Mouse (Mus musculus) cerebellum, postnatal 36 days (tissue): Measurements from ENCODE around the gene Uxt.

Experiments
- DNase-seq, 2 experiments: peaks; one replicate each; pipeline ENCODE4 v3.0.0; 2021 to 2022; ENCODE audit warnings: mixed read lengths in 2 of 2

Uxt gene

GRCm38 (mm10) chrX:20961477-20962378 is at the start of gene Uxt:
Gene Uxt (minus strand): TSS chrX:20962017.
- peak; percentile 87 to 89 for DNase-seq

GRCm38 (mm10) chrX:20980901-20981300 is 19.1 kb upstream of the Uxt start:
- DNase-seq = no peak

DNA sequence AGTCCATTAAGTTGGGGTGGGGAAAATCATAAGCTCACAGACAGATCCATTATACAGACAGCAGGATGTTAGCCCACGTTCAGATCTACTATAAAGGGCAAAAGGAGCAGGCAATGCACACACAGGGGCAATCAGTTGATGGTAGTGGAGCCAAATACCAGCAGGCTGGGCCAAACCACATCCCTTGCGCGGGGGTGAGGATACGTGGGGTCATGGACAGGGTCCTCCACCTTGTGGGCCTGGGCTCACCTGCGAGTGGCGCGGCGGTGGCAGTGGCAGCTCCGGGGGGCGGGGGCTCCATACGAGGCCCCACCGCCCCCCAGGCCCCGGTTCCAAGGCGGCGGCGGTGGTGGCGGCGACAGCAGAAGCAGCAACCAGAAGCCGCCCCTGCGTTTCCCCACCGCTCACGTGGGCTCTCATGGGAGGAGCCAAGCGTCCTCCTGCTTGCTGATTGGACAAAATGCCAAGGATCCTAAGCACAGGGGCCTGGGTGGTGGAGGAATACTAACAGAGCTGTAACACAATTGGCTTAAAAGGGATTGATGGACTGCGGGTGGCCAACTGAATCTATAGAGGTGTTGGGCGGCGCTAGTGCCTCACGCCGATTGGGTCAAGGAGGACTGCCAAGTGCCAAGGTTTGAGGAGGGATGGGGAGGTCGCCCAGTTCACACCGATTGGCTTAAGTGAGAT is 11.5 kb downstream of the Uxt start, which contains the start of gene Elk1:
Gene Elk1 (minus strand): TSS at position 418 of the 690 bp plus-strand sequence.
- DNase-seq = peak; percentile 75 to 77

- DNase-seq = peak; percentile 66 to 69
These were observed 15.8 kb downstream of the Uxt start for GRCm38 (mm10) chrX:20946055-20946454.

DNA sequence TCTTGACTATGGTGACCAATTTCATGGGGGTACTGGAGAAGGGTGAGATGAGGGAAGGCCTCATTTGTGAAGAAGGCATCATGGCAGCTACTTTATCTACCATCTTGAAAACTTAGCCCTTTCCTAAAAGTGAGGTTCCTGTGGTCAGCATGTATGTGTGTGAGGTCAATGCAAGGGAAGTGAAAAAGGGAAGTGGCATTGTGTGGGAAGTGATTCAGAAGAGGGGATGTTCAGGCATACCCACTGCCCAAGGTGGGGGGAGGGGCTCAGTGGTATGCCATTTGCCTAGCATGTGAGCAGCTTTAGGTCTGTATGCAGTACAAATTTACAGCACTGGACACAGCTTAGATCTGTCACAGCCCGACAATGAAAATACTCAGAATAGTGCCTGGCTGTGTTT is 29.9 kb downstream of the Uxt start:
- no peak for DNase-seq

GRCm38 (mm10) chrX:20931364-20931763 is 30.5 kb downstream of the Uxt start, which contains the start of gene Cfp:
Gene Cfp (minus strand): TSS chrX:20931555.
- DNase-seq = no peak

DNA sequence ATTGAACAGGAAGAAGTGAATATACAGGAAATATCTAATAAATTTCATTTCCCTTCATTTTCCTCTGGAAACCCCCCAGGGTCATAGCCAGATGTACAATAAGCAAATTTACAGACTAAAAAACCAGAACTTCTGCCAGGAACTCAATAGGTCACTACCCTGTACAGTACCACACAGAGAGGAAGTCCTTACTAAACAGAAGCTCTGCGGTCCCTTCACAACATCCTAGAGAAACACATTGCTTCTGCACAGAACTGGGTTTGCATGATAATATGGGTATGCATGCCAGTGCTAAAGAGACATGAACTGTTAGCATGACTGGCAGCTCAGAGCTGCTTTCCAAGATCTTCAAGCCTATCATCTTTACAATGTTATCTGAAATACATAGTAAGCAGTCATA is 32.0 kb downstream of the Uxt start:
- DNase-seq = no peak

DNA sequence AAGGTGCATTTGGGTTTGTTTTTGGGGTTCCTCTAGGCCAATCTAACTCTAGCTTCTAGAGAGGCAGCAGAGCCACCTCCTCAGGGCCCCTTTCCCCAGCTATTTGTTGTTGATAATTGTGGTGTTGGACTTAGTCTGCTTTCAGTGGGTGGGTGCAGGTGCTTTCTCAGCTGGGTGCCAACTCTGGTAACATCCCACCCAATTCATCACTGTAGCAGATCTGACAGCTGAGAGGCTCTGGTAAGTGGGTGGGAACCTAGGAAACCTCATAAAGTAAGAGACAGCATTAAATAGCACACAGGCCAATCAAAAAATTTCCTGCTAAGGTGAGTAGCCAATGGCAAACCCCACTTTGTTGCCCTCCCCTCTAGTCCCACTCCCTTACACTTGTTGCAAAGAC is 36.8 kb downstream of the Uxt start:
- DNase-seq = no peak

GRCm38 (mm10) chrX:20923506-20923905 is 38.3 kb downstream of the Uxt start:
- no peak for DNase-seq

GRCm38 (mm10) chrX:20921366-20921765 is 40.5 kb downstream of the Uxt start:
- no peak for DNase-seq

- DNase-seq = peak; percentile 83 to 88
These were observed 40.9 kb downstream of the Uxt start, which contains the start of gene Syn1 for GRCm38 (mm10) chrX:20920844-20921364. Gene Syn1 (minus strand): TSS chrX:20921004.

DNA sequence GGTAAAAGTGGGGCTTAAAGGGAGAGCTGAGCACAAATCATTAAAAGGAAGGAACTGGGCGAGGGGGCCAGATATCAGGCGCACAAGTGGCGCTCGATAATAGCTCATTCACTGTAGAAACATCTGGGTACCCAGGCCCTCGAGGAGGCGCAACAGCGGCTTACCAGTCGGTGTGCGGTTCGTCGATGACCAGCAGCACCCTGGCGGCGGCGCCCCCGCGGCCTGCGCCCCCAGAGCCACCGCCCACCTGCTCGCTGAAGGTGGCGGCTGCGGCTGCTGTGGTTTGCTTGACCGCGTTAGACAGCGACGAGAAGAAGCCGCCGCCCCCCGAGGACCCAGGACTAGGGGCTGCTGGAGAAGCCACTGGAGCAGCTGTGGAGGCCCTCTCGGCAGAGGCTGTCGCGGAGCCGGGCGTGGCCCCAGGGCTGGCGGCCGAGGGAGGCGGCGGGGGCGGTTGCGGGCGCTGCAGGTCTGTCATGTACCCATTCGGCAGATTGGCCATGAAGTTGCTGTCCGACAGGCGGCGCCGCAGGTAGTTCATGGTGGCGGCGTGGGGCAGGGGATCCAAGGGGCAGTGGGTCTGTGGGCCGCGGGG is 41.5 kb downstream of the Uxt start:
- no peak for DNase-seq

DNA sequence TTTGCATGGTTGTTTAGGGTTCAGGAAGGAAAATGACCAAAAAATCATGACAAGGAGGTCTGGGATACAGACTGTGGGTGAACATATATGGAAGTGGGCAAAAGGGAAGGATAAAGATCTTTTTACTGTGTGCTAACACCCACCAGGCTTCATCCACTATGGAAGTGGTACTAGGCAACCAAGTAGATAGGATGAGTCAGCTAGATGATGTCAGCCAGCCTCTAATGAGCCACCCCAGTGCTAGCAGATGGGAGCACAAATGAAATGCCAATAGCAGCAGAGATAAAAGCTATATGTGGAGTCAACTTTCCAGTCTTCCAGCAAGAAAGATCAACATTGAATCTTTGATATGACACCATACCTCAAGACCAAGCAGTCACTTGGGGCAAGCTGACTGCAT is 46.7 kb downstream of the Uxt start:
- no peak for DNase-seq

GRCm38 (mm10) chrX:20913726-20914125 is 48.1 kb downstream of the Uxt start:
- DNase-seq = no peak

DNA sequence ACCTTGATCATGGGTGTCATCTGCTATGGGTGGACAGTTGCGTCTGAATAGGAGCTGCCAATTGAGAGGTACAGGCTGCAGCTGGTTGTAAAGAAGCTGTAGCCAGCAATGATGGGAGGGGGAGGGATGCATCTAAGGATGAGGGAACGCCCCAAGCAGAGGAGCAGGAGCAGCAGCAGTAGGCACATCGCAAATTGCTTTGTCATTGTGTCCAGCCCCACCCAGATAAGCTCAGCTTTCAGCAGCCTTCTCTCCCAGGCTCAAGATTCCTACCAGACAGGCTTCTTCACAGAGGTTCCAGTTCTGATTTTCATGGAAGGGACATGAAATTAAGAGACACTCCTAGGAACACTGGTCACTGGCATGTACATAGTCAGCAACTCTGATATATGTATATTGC is 51.7 kb downstream of the Uxt start:
- DNase-seq = no peak
